Comparison of ENCODE assay signal across 26 mouse cellular contexts in the genomic region with DNA sequence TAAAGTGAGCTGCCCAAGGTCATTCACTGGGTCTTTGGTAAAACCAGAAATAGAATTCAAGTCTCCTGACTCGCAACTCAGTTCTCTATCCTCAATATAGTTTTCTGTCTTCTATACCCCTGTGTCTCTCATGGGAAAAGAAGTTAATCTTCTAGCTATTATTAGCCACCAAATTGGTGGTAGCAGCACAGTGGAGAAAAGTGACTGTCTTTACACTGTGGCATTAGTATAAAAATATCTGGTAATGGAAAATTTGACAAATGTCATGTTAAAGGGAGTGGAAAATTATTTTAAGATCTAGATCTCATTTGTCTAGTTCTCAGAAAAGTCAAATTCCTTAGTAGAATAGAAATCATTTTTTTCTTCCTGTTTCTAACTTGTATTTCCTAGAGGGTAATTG.
"Had no signal": no experiment of that assay in that cellular context is flagged by ENCODE, and none has a peak within 500 bp of the region (broad histone marks: within the 10 kb centered on the region; RNA-seq: fewer than 3 reads in every experiment).

No protein-coding gene starts in this region.

- H3K27me3 ChIP-seq: heart, embryonic 13.5 days; heart, embryonic 15.5 days; hindbrain, embryonic 12.5 days; kidney, embryonic 15.5 days; limb, embryonic 13.5 days; limb, embryonic 15.5 days; liver, embryonic 12.5 days had no signal

- H3K9ac ChIP-seq: heart, embryonic 13.5 days; heart, embryonic 15.5 days; hindbrain, embryonic 12.5 days; hindbrain, embryonic 14.5 days; kidney, embryonic 15.5 days; limb, embryonic 13.5 days; limb, embryonic 15.5 days; liver, embryonic 12.5 days; liver, embryonic 14.5 days had no signal

- H3K4me1 ChIP-seq: heart, embryonic 13.5 days; heart, embryonic 15.5 days; hindbrain, embryonic 10.5 days; hindbrain, embryonic 12.5 days; kidney, embryonic 15.5 days; limb, embryonic 13.5 days; limb, embryonic 15.5 days; liver, embryonic 12.5 days had no signal

- H3K4me3 ChIP-seq: gastrocnemius, adult 2 months; heart, adult 2 months; heart, embryonic 13.5 days; heart, embryonic 15.5 days; hindbrain, embryonic 10.5 days; hindbrain, embryonic 12.5 days; kidney, embryonic 15.5 days; layer of hippocampus, adult 2 months; left cerebral cortex, adult 2 months; limb, embryonic 13.5 days; limb, embryonic 15.5 days; liver, embryonic 12.5 days had no signal

- H3K27ac ChIP-seq: gastrocnemius, adult 2 months; heart, adult 2 months; heart, embryonic 13.5 days; heart, embryonic 15.5 days; hindbrain, embryonic 10.5 days; hindbrain, embryonic 12.5 days; hindbrain, embryonic 14.5 days; kidney, embryonic 15.5 days; kidney, postnatal 0 days; layer of hippocampus, adult 2 months; left cerebral cortex, adult 2 months; limb, embryonic 13.5 days; limb, embryonic 15.5 days; liver, embryonic 12.5 days; liver, embryonic 14.5 days had no signal

- ATAC-seq: hindbrain, embryonic 16.5 days; intestine, embryonic 16.5 days; liver, embryonic 12.5 days had no signal

- DNase-seq: gastrocnemius, adult 2 months; gastrocnemius, postnatal 10 days; gastrocnemius, postnatal 25 days; heart, adult 2 months; heart, postnatal 4 days; kidney, adult 11 months; kidney, adult 2 months; kidney, adult 9 months; kidney, postnatal 14 days; kidney, postnatal 36 days had no signal

- H3K4me2 ChIP-seq: heart, embryonic 11.5 days; heart, embryonic 13.5 days; heart, embryonic 15.5 days; hindbrain, embryonic 12.5 days; hindbrain, embryonic 14.5 days; kidney, embryonic 15.5 days; limb, embryonic 13.5 days; limb, embryonic 15.5 days; liver, embryonic 12.5 days had no signal

- H3K9me3 ChIP-seq: heart, embryonic 13.5 days; heart, embryonic 15.5 days; hindbrain, embryonic 10.5 days; hindbrain, embryonic 12.5 days; kidney, embryonic 15.5 days; limb, embryonic 13.5 days; limb, embryonic 15.5 days; liver, embryonic 12.5 days had no signal
